Mouse (Mus musculus): ENCODE results near the gene Igfbp6.

Igfbp6 gene

GRCm38 (mm10) chr15:102144274-102144711, at the start of gene Igfbp6:
Igfbp6 (plus strand) TSS chr15:102144362.
- no peak for DNase-seq (ENCODE audit: low spot score)

- DNase-seq (ENCODE audit: low spot score): no peak
Observed at GRCm38 (mm10) chr15:102094988-102095387, 49.2 kb upstream of the Igfbp6 start.

- DNase-seq (ENCODE audit: low spot score): no peak
Observed at GRCm38 (mm10) chr15:102097147-102097915, 46.8 kb upstream of the Igfbp6 start.

GRCm38 (mm10) chr15:102097991-102098555, 46.1 kb upstream of the Igfbp6 start:
- no peak for DNase-seq (ENCODE audit: low spot score)

GRCm38 (mm10) chr15:102099260-102099659, 44.9 kb upstream of the Igfbp6 start:
- no peak for DNase-seq (ENCODE audit: low spot score)

GRCm38 (mm10) chr15:102099771-102100160, 44.4 kb upstream of the Igfbp6 start:
- no peak for DNase-seq (ENCODE audit: low spot score)

GRCm38 (mm10) chr15:102100161-102100981, 43.8 kb upstream of the Igfbp6 start, which contains the start of gene Tns2:
Tns2 (plus strand) TSS chr15:102100413.
- peak; percentile 42 for DNase-seq (ENCODE audit: low spot score)

GRCm38 (mm10) chr15:102100996-102101671, 43.0 kb upstream of the Igfbp6 start:
- DNase-seq (ENCODE audit: low spot score): no peak

- DNase-seq (ENCODE audit: low spot score): no peak
Observed at GRCm38 (mm10) chr15:102101672-102102541, 42.3 kb upstream of the Igfbp6 start.

- DNase-seq (ENCODE audit: low spot score): no peak
Observed at GRCm38 (mm10) chr15:102102548-102103121, 41.5 kb upstream of the Igfbp6 start.

GRCm38 (mm10) chr15:102103371-102103946, 40.7 kb upstream of the Igfbp6 start:
- no peak for DNase-seq (ENCODE audit: low spot score)

GRCm38 (mm10) chr15:102103947-102104555, 40.1 kb upstream of the Igfbp6 start:
- DNase-seq (ENCODE audit: low spot score): no peak

- DNase-seq (ENCODE audit: low spot score): no peak
Observed at GRCm38 (mm10) chr15:102105360-102105759, 38.8 kb upstream of the Igfbp6 start.

GRCm38 (mm10) chr15:102105764-102106730, 38.1 kb upstream of the Igfbp6 start:
- peak; percentile 39 for DNase-seq (ENCODE audit: low spot score)

GRCm38 (mm10) chr15:102106754-102107456, 37.3 kb upstream of the Igfbp6 start:
- DNase-seq (ENCODE audit: low spot score): no peak

- DNase-seq (ENCODE audit: low spot score): peak; percentile 64
Observed at GRCm38 (mm10) chr15:102107689-102108573, 36.2 kb upstream of the Igfbp6 start.
